Comparison of ENCODE assay signal across 12 mouse cellular contexts in genomic region chrX:169915738-169916137, GRCm38 (mm10).
A peak's percentile ranks its signal among the peaks of the same experiment; 100 is the strongest.
DNase-seq lines count a peak whose midpoint lies in the region; ATAC-seq and TF ChIP-seq lines count a peak whose summit lies in the region.
"Had no signal": no experiment of that assay in that cellular context is flagged by ENCODE, and none has a peak within 500 bp of the region (broad histone marks: within the 10 kb centered on the region; RNA-seq: fewer than 3 reads in every experiment).

No protein-coding gene starts in this region.

- peak; percentile 26 for DNase-seq in gastrocnemius, adult 2 months
- no peak for DNase-seq in gastrocnemius, adult 8-10 months (ENCODE audit: low spot score in 2 of 2)
- peak; percentile 25 for DNase-seq in thymus, postnatal 4 days
- no peak for DNase-seq in thymus, postnatal 36 days
- no peak for DNase-seq in embryo, embryonic 10 days (ENCODE audit: low spot score)
- no peak for DNase-seq in forebrain, embryonic 10.5 days (ENCODE audit: extremely low spot score, low spot score)
- no peak for DNase-seq in layer of hippocampus, postnatal 25 days (ENCODE audit: extremely low spot score in 1 of 2, low spot score in 1 of 2)
- DNase-seq: B cell, adult 2 months; cerebellum, adult 8-10 months had no signal

- peak; percentile 58 for ATAC-seq in liver, embryonic 12.5 days

- no peak overlapping the region for H3K4me2 ChIP-seq in liver, embryonic 12.5 days
- H3K4me2 ChIP-seq: embryonic facial prominence, embryonic 15.5 days; limb, embryonic 12.5 days had no signal

- no peaks in the 10 kb centered on the region for H3K27me3 ChIP-seq in liver, embryonic 12.5 days (replicated peaks)
- peaks cover 82% of the 10 kb centered on the region for H3K27me3 ChIP-seq in forebrain, embryonic 10.5 days (ENCODE audit: poor library complexity, severe bottlenecking)

- H3K36me3 ChIP-seq in liver, embryonic 12.5 days, result no peaks in the 10 kb centered on the region
- H3K36me3 ChIP-seq in forebrain, embryonic 10.5 days (replicated peaks), result no peaks in the 10 kb centered on the region
- H3K36me3 ChIP-seq: embryonic facial prominence, embryonic 15.5 days; limb, embryonic 12.5 days had no signal

- TF ChIP-seq CTCF in gastrocnemius, adult 2 months (IDR thresholded peaks at IDR 0.05), result no peak

- WGBS in liver, embryonic 12.5 days (ENCODE audit: insufficient replicate concordance), result 51% methylated on average over 6 of the region's 6 CpGs
- 89% methylated on average over 6 of the region's 6 CpGs for WGBS in forebrain, embryonic 10.5 days

- no peak overlapping the region for H3K9ac ChIP-seq in liver, embryonic 12.5 days
- H3K9ac ChIP-seq: embryonic facial prominence, embryonic 15.5 days; limb, embryonic 12.5 days had no signal

- H3K4me1 ChIP-seq in liver, embryonic 12.5 days, result no peaks in the 10 kb centered on the region
- peaks cover 47% of the 10 kb centered on the region for H3K4me1 ChIP-seq in forebrain, embryonic 10.5 days
- H3K4me1 ChIP-seq: embryonic facial prominence, embryonic 15.5 days; limb, embryonic 12.5 days had no signal

- H3K9me3 ChIP-seq in liver, embryonic 12.5 days (replicated peaks), result no peaks in the 10 kb centered on the region
- no peaks in the 10 kb centered on the region for H3K9me3 ChIP-seq in forebrain, embryonic 10.5 days
- H3K9me3 ChIP-seq: embryonic facial prominence, embryonic 15.5 days; limb, embryonic 12.5 days had no signal

- peak overlapping the region; percentile 57 for H3K27ac ChIP-seq in gastrocnemius, adult 2 months
- no peak overlapping the region for H3K27ac ChIP-seq in liver, embryonic 12.5 days
- H3K27ac ChIP-seq in forebrain, embryonic 10.5 days, result no peak overlapping the region
- H3K27ac ChIP-seq: embryonic facial prominence, embryonic 15.5 days; limb, embryonic 12.5 days had no signal

- H3K4me3 ChIP-seq in gastrocnemius, adult 2 months, result peak overlapping the region; percentile 48
- H3K4me3 ChIP-seq in liver, embryonic 12.5 days, result no peak overlapping the region
- H3K4me3 ChIP-seq in forebrain, embryonic 10.5 days, result no peak overlapping the region
- H3K4me3 ChIP-seq: embryonic facial prominence, embryonic 15.5 days; limb, embryonic 12.5 days had no signal

- intact Hi-C loops in gastrocnemius, adult 2 months (cut with DNase I), result no loop called here

Comparison
In these comparisons a context has a peak if more than half of its experiments do, and no peak if none do; other contexts are left out.
1. DNase-seq: peak in gastrocnemius, adult 2 months (single experiment) and thymus, postnatal 4 days (single experiment); none in gastrocnemius, adult 8-10 months (0 of 2), thymus, postnatal 36 days (0 of 2), embryo, embryonic 10 days (single experiment), forebrain, embryonic 10.5 days (single experiment) and layer of hippocampus, postnatal 25 days (0 of 2).